Mouse (Mus musculus) T-helper 17 cell (primary cell): ENCODE measurements around the gene Trpt1.

Experiments
- in situ Hi-C, 2 experiments: fragments of 300-600 bp; cut with MboI, MseI; formaldehyde crosslinking; loops; 1 replicate in 1 of 2; 2 replicates in 1 of 2; pipeline ENCODE4 v1.15.1; 2025; ENCODE audit warnings: high pct_unique_total_duplicates in 2 of 2

Gene Trpt1

GRCm38 (mm10) chr19:6996006-6996405, at the start of gene Trpt1, which contains the start of gene Nudt22:
Gene Trpt1 (plus strand): TSS chr19:6996131.
Gene Nudt22 (minus strand): TSS chr19:6996117.
- in situ Hi-C loops, result loop anchor here in 1 of 2 experiments (25.0 kb wide), 1 partner anchor 1916 kb away; the partner anchor contains the start of gene B3gat3

- in situ Hi-C loops, result loop anchor here in 1 of 2 experiments (5.0 kb wide), 1 partner anchor 260 kb away; no protein-coding TSS in a partner anchor
These were observed 48.2 kb upstream of the Trpt1 start for GRCm38 (mm10) chr19:6947742-6948141.

- in situ Hi-C loops, result loop anchor here in 1 of 2 experiments (5.0 kb wide), 1 partner anchor 261 kb away; no protein-coding TSS in a partner anchor
These were observed 47.7 kb upstream of the Trpt1 start for GRCm38 (mm10) chr19:6948186-6948585.

- in situ Hi-C loops, result loop anchor here in 1 of 2 experiments (5.0 kb wide), 1 partner anchor 262 kb away; no protein-coding TSS in a partner anchor
These were observed 46.4 kb upstream of the Trpt1 start for GRCm38 (mm10) chr19:6949532-6949931.

GRCm38 (mm10) chr19:6949951-6950350, 46.0 kb upstream of the Trpt1 start:
- in situ Hi-C loops, result loop anchor here (5.0 to 10.0 kb wide), 2 partner anchors 263 to 545 kb away; no protein-coding TSS in a partner anchor

GRCm38 (mm10) chr19:6950613-6951153, 45.2 kb upstream of the Trpt1 start:
- in situ Hi-C loops, result loop anchor here in 1 of 2 experiments (10.0 kb wide), 1 partner anchor 546 kb away; no protein-coding TSS in a partner anchor

GRCm38 (mm10) chr19:6951381-6951968, 44.5 kb upstream of the Trpt1 start:
- in situ Hi-C loops, result loop anchor here in 1 of 2 experiments (10.0 kb wide), 1 partner anchor 547 kb away; no protein-coding TSS in a partner anchor

GRCm38 (mm10) chr19:6951994-6952711, 43.8 kb upstream of the Trpt1 start:
- in situ Hi-C loops, result loop anchor here in 1 of 2 experiments (10.0 kb wide), 1 partner anchor 547 kb away; no protein-coding TSS in a partner anchor

GRCm38 (mm10) chr19:6952712-6953037, 43.3 kb upstream of the Trpt1 start:
- in situ Hi-C loops, result loop anchor here in 1 of 2 experiments (10.0 kb wide), 1 partner anchor 548 kb away; no protein-coding TSS in a partner anchor

GRCm38 (mm10) chr19:6954046-6954445, 41.9 kb upstream of the Trpt1 start:
- in situ Hi-C loops, result loop anchor here in 1 of 2 experiments (10.0 kb wide), 1 partner anchor 549 kb away; no protein-coding TSS in a partner anchor

- in situ Hi-C loops, result loop anchor here in 1 of 2 experiments (10.0 kb wide), 1 partner anchor 551 kb away; no protein-coding TSS in a partner anchor
These were observed 40.5 kb upstream of the Trpt1 start for GRCm38 (mm10) chr19:6955424-6955823.

- in situ Hi-C loops, result loop anchor here in 1 of 2 experiments (10.0 kb wide), 1 partner anchor 552 kb away; no protein-coding TSS in a partner anchor
These were observed 39.5 kb upstream of the Trpt1 start for GRCm38 (mm10) chr19:6956461-6956860.

- in situ Hi-C loops, result no loop called here
These were observed 27.2 kb upstream of the Trpt1 start for GRCm38 (mm10) chr19:6968491-6969271.

GRCm38 (mm10) chr19:6969291-6969664, 26.7 kb upstream of the Trpt1 start:
- in situ Hi-C loops, result no loop called here

- in situ Hi-C loops, result loop anchor here in 1 of 2 experiments (5.0 kb wide), 1 partner anchor 48 kb away; the partner anchor contains the start of gene Esrra
These were observed 26.1 kb upstream of the Trpt1 start for GRCm38 (mm10) chr19:6969665-6970381.

GRCm38 (mm10) chr19:6970460-6971085, 25.4 kb upstream of the Trpt1 start:
- in situ Hi-C loops, result loop anchor here in 1 of 2 experiments (5.0 kb wide), 1 partner anchor 48 kb away; the partner anchor contains the start of gene Esrra

GRCm38 (mm10) chr19:6971644-6972043, 24.3 kb upstream of the Trpt1 start:
- in situ Hi-C loops, result loop anchor here in 1 of 2 experiments (5.0 kb wide), 1 partner anchor 49 kb away; the partner anchor contains the start of gene Esrra

GRCm38 (mm10) chr19:6972247-6972917, 23.5 kb upstream of the Trpt1 start:
- in situ Hi-C loops, result loop anchor here in 1 of 2 experiments (5.0 kb wide), 1 partner anchor 50 kb away; the partner anchor contains the start of gene Esrra
